Mouse (Mus musculus) forebrain, embryonic 15.5 days (tissue): Measurements from ENCODE around the gene Ssb. TPM values are rescaled to one million over a fixed set of nuclear protein-coding genes. Genes with fewer than 3 reads are reported as not detected.
"Not testable (repeated sequence)": the region's sequence is repeated elsewhere in the genome, so short reads cannot be mapped to it uniquely, and the experiment has no call there.

Source experiments
- ATAC-seq: fragments of 200-750 bp; cut with Nextera tagmentation; replicated peaks from 2 replicates; pipeline ENCODE4 v1.8.0; 2017; ENCODE audit warnings: mild to moderate bottlenecking, moderate TSS enrichment, moderate library complexity
- H3K27ac ChIP-seq: fragments of 300-500 bp; sonication (generic); replicated peaks from 2 replicates; pipeline ENCODE4 v1.5.1; 2015; ENCODE audit warnings: mild to moderate bottlenecking, inconsistent platforms
- H3K27me3 ChIP-seq: fragments of 300-500 bp; sonication (generic); 2 replicates; pipeline ENCODE4 v1.6.1; 2015; ENCODE audit warnings: inconsistent platforms
- H3K36me3 ChIP-seq: fragments of 300-500 bp; sonication (generic); 2 replicates; pipeline ENCODE4 v1.6.1; 2015; ENCODE audit warnings: mild to moderate bottlenecking, inconsistent platforms
- H3K4me1 ChIP-seq: fragments of 300-500 bp; sonication (generic); 2 replicates; pipeline ENCODE4 v1.6.1; 2015; ENCODE audit warnings: inconsistent platforms
- H3K4me2 ChIP-seq: fragments of 300-500 bp; sonication (generic); replicated peaks from 2 replicates; pipeline ENCODE4 v1.6.1; 2015; ENCODE audit warnings: mild to moderate bottlenecking, inconsistent platforms
- H3K4me3 ChIP-seq: fragments of 300-500 bp; sonication (generic); 2 replicates; pipeline ENCODE4 v1.5.1; 2015; ENCODE audit warnings: mild to moderate bottlenecking, inconsistent platforms
- H3K9ac ChIP-seq: fragments of 300-500 bp; sonication (generic); replicated peaks from 2 replicates; pipeline ENCODE4 v1.6.1; 2015; ENCODE audit warnings: mild to moderate bottlenecking, inconsistent platforms
- H3K9me3 ChIP-seq: fragments of 300-500 bp; sonication (generic); 2 replicates; pipeline ENCODE4 v1.6.1; 2016; ENCODE audit warnings: inconsistent platforms
- WGBS: fragments of 180-500 bp; shearing (Covaris S2); methylation state at CpG from one replicate; pipeline ENCODE4 v1.1.7; 2015; ENCODE audit warnings: mixed read lengths; 5-methylcytosine and 5-hydroxymethylcytosine counted together
- polyA plus RNA-seq: library from polyadenylated mRNA; unstranded; fragments of >200 nt; fragmentation: Nextera tagmentation; extraction: Ambion mirVana; gene quantifications from 2 replicates; pipeline ENCODE4 v1.2.1, GENCODE M21; 2015

The Ssb gene
- polyA plus RNA-seq, 1 experiment from 2014 or later = 312 TPM

- Histone ChIP-seq H3K27me3 (no peaks in the 10 kb centered on the region), H3K9ac (no peak overlapping the region), H3K4me3 (no peak overlapping the region), H3K36me3 (peaks cover 7% of the 10 kb centered on the region), H3K9me3 (no peaks in the 10 kb centered on the region), H3K27ac (no peak overlapping the region), H3K4me2 (no peak overlapping the region), H3K4me1 (peaks cover 17% of the 10 kb centered on the region)
- WGBS = 96% methylated on average over 3 of the region's 3 CpGs
- no peak for ATAC-seq
Observed at GRCm38 (mm10) chr2:69903541-69903940, 42.2 kb downstream of the Ssb start.

- not testable (repeated sequence) for H3K4me3 ChIP-seq, H3K4me2 ChIP-seq, H3K27me3 ChIP-seq, H3K4me1 ChIP-seq, H3K9ac ChIP-seq, H3K27ac ChIP-seq, H3K9me3 ChIP-seq, H3K36me3 ChIP-seq, ATAC-seq
- 87% methylated on average over 4 of the region's 4 CpGs for WGBS
Observed at GRCm38 (mm10) chr2:69907394-69907793, 46.0 kb downstream of the Ssb start.

- Histone ChIP-seq H3K4me2 (no peak overlapping the region), H3K4me3 (no peak overlapping the region), H3K36me3 (peaks cover 14% of the 10 kb centered on the region), H3K4me1 (no peaks in the 10 kb centered on the region), H3K9me3 (no peaks in the 10 kb centered on the region), H3K27ac (no peak overlapping the region), H3K9ac (no peak overlapping the region), H3K27me3 (no peaks in the 10 kb centered on the region)
- ATAC-seq = no peak
- WGBS = 37% methylated on average over 2 of the region's 2 CpGs
Observed at GRCm38 (mm10) chr2:69912801-69913200, 51.4 kb downstream of the Ssb start.

- 82% methylated on average over 3 of the region's 3 CpGs for WGBS
- Histone ChIP-seq H3K4me2 (no peak overlapping the region), H3K4me3 (no peak overlapping the region), H3K4me1 (no peaks in the 10 kb centered on the region), H3K27ac (no peak overlapping the region), H3K27me3 (no peaks in the 10 kb centered on the region), H3K9ac (no peak overlapping the region), H3K36me3 (peaks cover 29% of the 10 kb centered on the region), H3K9me3 (no peaks in the 10 kb centered on the region)
- ATAC-seq = no peak
Observed at GRCm38 (mm10) chr2:69917301-69917700, 55.9 kb downstream of the Ssb start.

Other genes starting within 250 kb of the Ssb start
- gene Bbs5, start 214.4 kb upstream of the Ssb start, polyA plus RNA-seq = 20.0 and 21.7 TPM in 2 replicates
- 0.20 and 0.25 TPM in 2 replicates for gene Klhl41, start 191.4 kb upstream of the Ssb start, polyA plus RNA-seq
- 14.2 and 15.4 TPM in 2 replicates for gene Fastkd1, start 148.0 kb upstream of the Ssb start, polyA plus RNA-seq
- gene Ppig, start 139.0 kb upstream of the Ssb start, polyA plus RNA-seq = 129 and 138 TPM in 2 replicates
- gene Ccdc173, start 72.0 kb upstream of the Ssb start, polyA plus RNA-seq = 2.6 and 3.1 TPM in 2 replicates
- 36.7 and 38.5 TPM in 2 replicates for gene Phospho2, start 71.9 kb upstream of the Ssb start, polyA plus RNA-seq
- gene Klhl23, start 39.6 kb upstream of the Ssb start, polyA plus RNA-seq = 64.5 TPM in 2 replicates
- 27.2 and 34.6 TPM in 2 replicates for gene Mettl5, start 24.1 kb downstream of the Ssb start, polyA plus RNA-seq
- gene Ubr3, start 35.7 kb downstream of the Ssb start, polyA plus RNA-seq = 15.2 and 16.2 TPM in 2 replicates
- 0.22 and 0.24 TPM in 2 replicates for gene Myo3b, start 177.6 kb downstream of the Ssb start, polyA plus RNA-seq